Mouse (Mus musculus) forebrain, embryonic 16.5 days (tissue): Measurements from ENCODE around the gene Dppa4. TPM values are rescaled to one million over a fixed set of nuclear protein-coding genes. Genes with fewer than 3 reads are reported as not detected.

Experiments used
- polyA plus RNA-seq: library from polyadenylated mRNA; unstranded; fragments of >200 nt; fragmentation: Nextera tagmentation; extraction: Ambion mirVana; gene quantifications from 2 replicates; pipeline ENCODE4 v1.2.1, GENCODE M21; 2015

The Dppa4 gene
- polyA plus RNA-seq, 1 experiment from 2014 or later: not detected

Other genes starting within 250 kb of the Dppa4 start
- not detected in 2 replicates for gene Dppa2, start 20.2 kb downstream of the Dppa4 start, polyA plus RNA-seq
- not detected in 2 replicates for gene Gm5485, start 128.7 kb downstream of the Dppa4 start, polyA plus RNA-seq
- 0.23 TPM in 1 of 2 replicates, not detected in the other for gene Morc1, start 147.5 kb downstream of the Dppa4 start, polyA plus RNA-seq